Mouse (Mus musculus) myocyte (in vitro differentiated cells): Measurements from ENCODE around the gene Pcnx3. TPM values are rescaled to one million over a fixed set of nuclear protein-coding genes. Genes with fewer than 3 reads are reported as not detected.
A peak's percentile ranks its signal among the peaks of the same experiment; 100 is the strongest.

Experiments used
- H3K27me3 ChIP-seq: one replicate; pipeline ENCODE4 v1.6.1; 2011; ENCODE audit not compliant: control insufficient read depth, insufficient read depth, insufficient read length
- H3K36me3 ChIP-seq: one replicate; pipeline ENCODE4 v1.6.1; 2011; ENCODE audit not compliant: control insufficient read depth, insufficient read depth
- H3K4me2 ChIP-seq: one replicate; pipeline ENCODE4 v1.6.1; 2011; ENCODE audit warnings: low read depth, control low read depth
- H3K4me3 ChIP-seq: one replicate; pipeline ENCODE4 v1.5.1; 2011; ENCODE audit warnings: mild to moderate bottlenecking, control low read depth, moderate library complexity
- H3K79me2 ChIP-seq: one replicate; pipeline ENCODE4 v1.6.1; 2011; ENCODE audit not compliant: control insufficient read depth, insufficient read depth
- H3ac ChIP-seq: one replicate; pipeline ENCODE4 v1.6.1; 2011; ENCODE audit not compliant: control insufficient read depth, insufficient read length
- CEBPB ChIP-seq: IDR thresholded peaks from 2 replicates; pipeline ENCODE4 v1.6.1; 2011; ENCODE audit warnings: mild to moderate bottlenecking, moderate library complexity; ENCODE audit not compliant: poor library complexity, insufficient read depth, severe bottlenecking
- E2F4 ChIP-seq: IDR thresholded peaks from one replicate; pipeline ENCODE4 v1.6.1; 2011; ENCODE audit warnings: mild to moderate bottlenecking, control low read depth, moderate library complexity; ENCODE audit not compliant: insufficient read depth
- MAX ChIP-seq: IDR thresholded peaks from one replicate; pipeline ENCODE4 v1.6.1; 2011; ENCODE audit warnings: low read depth, mild to moderate bottlenecking, control low read depth
- MYOD1 ChIP-seq, 3 experiments: IDR thresholded peaks; one replicate each; pipeline ENCODE4 v1.6.1; 2011; ENCODE audit warnings: control low read depth in 2 of 3, low read depth in 2 of 3, mild to moderate bottlenecking in 2 of 3, moderate library complexity in 1 of 3; ENCODE audit not compliant: insufficient read length in 2 of 3, control insufficient read depth in 1 of 3
- MYOG ChIP-seq, 3 experiments: IDR thresholded peaks; one replicate each; pipeline ENCODE4 v1.6.1; 2011; ENCODE audit warnings: control low read depth in 2 of 3, low read depth in 2 of 3, mild to moderate bottlenecking in 2 of 3; ENCODE audit not compliant: insufficient read length in 2 of 3, control insufficient read depth in 1 of 3, insufficient read depth in 1 of 3
- POLR2A ChIP-seq: IDR thresholded peaks from one replicate; pipeline ENCODE4 v1.6.1; 2011; ENCODE audit warnings: low read depth, mild to moderate bottlenecking, control low read depth, moderate library complexity; ENCODE audit not compliant: insufficient read length
- POLR2AphosphoS2 ChIP-seq: IDR thresholded peaks from one replicate; pipeline ENCODE4 v1.6.1; 2011; ENCODE audit warnings: low read depth, control low read depth; ENCODE audit not compliant: insufficient read length
- REST ChIP-seq: IDR thresholded peaks from one replicate; pipeline ENCODE4 v1.6.1; 2011; ENCODE audit warnings: mild to moderate bottlenecking, control low read depth, moderate library complexity; ENCODE audit not compliant: insufficient read depth, insufficient read length
- SRF ChIP-seq: IDR thresholded peaks from one replicate; pipeline ENCODE4 v1.6.1; 2011; ENCODE audit warnings: low read depth; ENCODE audit not compliant: control insufficient read depth, insufficient read length
- TCF12 ChIP-seq: IDR thresholded peaks from one replicate; pipeline ENCODE4 v1.6.1; 2011; ENCODE audit warnings: mild to moderate bottlenecking, control low read depth; ENCODE audit not compliant: poor library complexity, insufficient read depth, severe bottlenecking
- TCF3 ChIP-seq: IDR thresholded peaks from one replicate; pipeline ENCODE4 v1.6.1; 2011; ENCODE audit warnings: low read depth, control low read depth; ENCODE audit not compliant: insufficient read length
- USF1 ChIP-seq: IDR thresholded peaks from one replicate; pipeline ENCODE4 v1.6.1; 2011; ENCODE audit warnings: low read depth, mild to moderate bottlenecking, control low read depth, moderate library complexity
- polyA plus RNA-seq: library from polyadenylated mRNA; unstranded; fragments of >200 nt; fragmentation: generic; extraction: Trizol; gene quantifications from one replicate; pipeline ENCODE4 v1.2.1, GENCODE M21; 2012; ENCODE audit warnings: missing spikeins

Pcnx3 gene
- polyA plus RNA-seq, 1 experiment, result 34.9 TPM

GRCm38 (mm10) chr19:5713255-5713654 lies 24.5 kb upstream of the Pcnx3 start:
- no peak overlapping the region for H3K4me3 ChIP-seq
- H3K36me3 ChIP-seq, result peaks cover 37% of the 10 kb centered on the region
- H3K27me3 ChIP-seq, result no peaks in the 10 kb centered on the region
- peaks cover 27% of the 10 kb centered on the region for H3K79me2 ChIP-seq
- no peak for TF ChIP-seq REST
- no peak for TF ChIP-seq MYOG (IDR thresholded peaks at IDR 0.05; ENCODE audit: control insufficient read depth in 1 of 3, insufficient read depth in 1 of 3, insufficient read length in 2 of 3, low read depth in 2 of 3)
- no peak for TF ChIP-seq CEBPB
- no peak for TF ChIP-seq MAX
- no peak for TF ChIP-seq POLR2AphosphoS2
- TF ChIP-seq USF1, result no peak
- no peak for TF ChIP-seq E2F4
- no peak for TF ChIP-seq POLR2A
- TF ChIP-seq SRF, result no peak
- no peak for TF ChIP-seq TCF3
- TF ChIP-seq TCF12, result no peak
- TF ChIP-seq MYOD1 (IDR thresholded peaks at IDR 0.05; ENCODE audit: control insufficient read depth in 1 of 3, insufficient read length in 2 of 3, low read depth in 2 of 3), result no peak
- H3ac ChIP-seq, result no peak overlapping the region
- H3K4me2 ChIP-seq, result peak overlapping the region; percentile 55

DNA sequence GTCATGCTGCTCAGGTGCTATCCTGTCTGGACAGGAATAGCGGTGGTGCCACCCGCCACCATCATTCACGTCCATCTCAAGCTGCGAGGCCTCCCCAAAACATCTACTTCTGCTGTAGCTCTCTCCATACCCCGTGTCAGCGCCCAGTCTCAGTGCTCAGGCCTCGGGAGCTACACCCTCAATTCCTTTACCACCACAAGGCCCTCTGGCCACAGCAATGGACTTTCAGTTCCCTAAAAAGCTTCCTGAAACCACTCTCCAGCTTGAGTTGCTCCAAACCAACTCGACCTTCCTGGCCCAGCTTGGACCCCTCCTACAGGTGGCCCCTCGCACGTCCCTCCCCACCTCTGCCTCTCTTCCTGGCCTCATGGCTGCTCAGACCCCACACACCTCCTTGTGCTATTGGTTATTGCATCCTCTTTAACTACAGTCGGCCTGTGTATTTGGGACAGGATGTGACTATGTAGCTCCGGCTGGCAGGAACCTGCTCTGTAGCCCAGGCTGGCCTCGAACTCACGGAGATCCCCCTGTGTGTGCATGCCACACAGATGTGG lies 23.3 kb upstream of the Pcnx3 start:
- TF ChIP-seq CEBPB (no peak), TCF3 (no peak), E2F4 (no peak), POLR2A (no peak), MYOD1 (IDR thresholded peaks at IDR 0.05; ENCODE audit: control insufficient read depth in 1 of 3, insufficient read length in 2 of 3, low read depth in 2 of 3) (no peak), TCF12 (no peak), USF1 (no peak), MYOG (IDR thresholded peaks at IDR 0.05; ENCODE audit: control insufficient read depth in 1 of 3, insufficient read depth in 1 of 3, insufficient read length in 2 of 3, low read depth in 2 of 3) (no peak), MAX (no peak), SRF (no peak), POLR2AphosphoS2 (no peak), REST (no peak)
- Histone ChIP-seq H3K4me3 (no peak overlapping the region), H3K4me2 (no peak overlapping the region), H3K79me2 (peaks cover 27% of the 10 kb centered on the region), H3K36me3 (peaks cover 41% of the 10 kb centered on the region), H3ac (no peak overlapping the region), H3K27me3 (no peaks in the 10 kb centered on the region)

DNA sequence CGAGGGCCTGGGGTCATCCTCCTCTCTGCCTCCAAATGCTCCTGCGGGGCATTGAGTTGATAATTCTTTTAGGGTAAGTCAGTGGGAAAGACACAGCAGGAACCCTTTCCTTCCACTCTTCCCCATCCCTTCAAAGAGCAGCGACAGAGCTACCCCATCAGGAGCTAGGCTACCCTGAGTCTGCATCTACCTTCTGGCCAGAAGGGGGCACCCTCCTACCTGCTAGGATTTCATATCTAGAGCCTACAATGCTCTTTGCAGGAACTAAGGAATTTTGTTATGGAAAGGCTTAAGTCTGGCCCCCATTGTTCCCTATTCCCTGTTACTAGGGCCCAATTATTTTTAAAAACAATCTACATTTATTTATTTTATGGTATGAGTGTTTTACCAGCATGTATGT lies 22.5 kb upstream of the Pcnx3 start:
- H3K4me2 ChIP-seq, result no peak overlapping the region
- peaks cover 36% of the 10 kb centered on the region for H3K36me3 ChIP-seq
- no peaks in the 10 kb centered on the region for H3K27me3 ChIP-seq
- H3ac ChIP-seq, result no peak overlapping the region
- no peak overlapping the region for H3K4me3 ChIP-seq
- TF ChIP-seq USF1 (no peak), MYOG (IDR thresholded peaks at IDR 0.05; ENCODE audit: control insufficient read depth in 1 of 3, insufficient read depth in 1 of 3, insufficient read length in 2 of 3, low read depth in 2 of 3) (no peak), SRF (no peak), CEBPB (no peak), REST (no peak), POLR2AphosphoS2 (no peak), MAX (no peak), POLR2A (no peak), TCF3 (no peak), MYOD1 (IDR thresholded peaks at IDR 0.05; ENCODE audit: control insufficient read depth in 1 of 3, insufficient read length in 2 of 3, low read depth in 2 of 3) (no peak)
- peaks cover 27% of the 10 kb centered on the region for H3K79me2 ChIP-seq

DNA sequence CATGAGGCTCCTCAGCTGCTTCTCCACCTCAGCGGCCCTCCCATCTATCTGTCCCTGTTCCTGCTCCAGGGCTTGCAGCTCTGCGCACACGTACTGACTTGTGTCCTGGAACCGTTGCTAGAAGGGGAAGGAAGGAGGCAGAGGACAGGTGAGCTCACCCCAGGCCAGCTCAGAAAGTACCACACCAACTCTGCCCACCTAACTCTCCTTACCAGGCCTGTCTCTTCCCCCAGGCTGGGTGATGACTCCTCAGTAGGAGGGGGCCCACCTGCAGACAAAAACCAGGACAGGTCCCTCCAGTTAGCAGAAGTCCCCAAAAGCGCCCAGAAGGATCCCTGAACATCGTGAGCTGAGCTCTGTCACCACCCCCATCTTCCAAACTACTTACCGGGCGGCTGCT lies 21.9 kb upstream of the Pcnx3 start:
- H3K79me2 ChIP-seq, result peaks cover 27% of the 10 kb centered on the region
- no peak overlapping the region for H3ac ChIP-seq
- H3K36me3 ChIP-seq, result peaks cover 36% of the 10 kb centered on the region
- TF ChIP-seq POLR2A (no peak), REST (no peak), MYOG (IDR thresholded peaks at IDR 0.05; ENCODE audit: control insufficient read depth in 1 of 3, insufficient read depth in 1 of 3, insufficient read length in 2 of 3, low read depth in 2 of 3) (no peak), MAX (no peak), E2F4 (no peak), SRF (no peak), MYOD1 (IDR thresholded peaks at IDR 0.05; ENCODE audit: control insufficient read depth in 1 of 3, insufficient read length in 2 of 3, low read depth in 2 of 3) (no peak), POLR2AphosphoS2 (no peak), USF1 (no peak), TCF12 (no peak), CEBPB (no peak), TCF3 (no peak)
- no peak overlapping the region for H3K4me2 ChIP-seq
- no peak overlapping the region for H3K4me3 ChIP-seq
- H3K27me3 ChIP-seq, result no peaks in the 10 kb centered on the region
